Mouse (Mus musculus) MEL (cell line): ENCODE measurements around the gene Sbk3. TPM values are rescaled to one million over a fixed set of nuclear protein-coding genes. Genes with fewer than 3 reads are reported as not detected.

ENCODE experiments used
- DNase-seq: peaks from one replicate; pipeline ENCODE4 v3.0.0; 2011; ENCODE audit warnings: low read depth, low spot score
- H3K27ac ChIP-seq: 2 replicates; pipeline ENCODE4 v1.5.1; 2012; ENCODE audit warnings: low read depth, mild to moderate bottlenecking, control low read depth, low read length, moderate library complexity; ENCODE audit not compliant: control insufficient read depth
- H3K27me3 ChIP-seq, 2 experiments: fragments of 150-350 bp in 1 of 2; sonication (generic) in 1 of 2; 2 replicates each; pipeline ENCODE4 v1.6.1; 2012; ENCODE audit warnings: low read length in 2 of 2, mild to moderate bottlenecking in 2 of 2, improper control_type of control experiment in 1 of 2, moderate library complexity in 1 of 2; ENCODE audit not compliant: insufficient read depth in 2 of 2, control insufficient read depth in 1 of 2
- H3K36me3 ChIP-seq, 2 experiments: 2 replicates each; pipeline ENCODE4 v1.6.1; 2012 to 2014; ENCODE audit warnings: low read length in 2 of 2, improper control_type of control experiment in 1 of 2, inconsistent platforms in 1 of 2, mild to moderate bottlenecking in 1 of 2; ENCODE audit not compliant: insufficient read depth in 2 of 2, control insufficient read depth in 1 of 2
- H3K4me1 ChIP-seq, 2 experiments: fragments of 150-350 bp in 1 of 2; sonication (generic) in 1 of 2; 2 replicates each; pipeline ENCODE4 v1.6.1; 2012; ENCODE audit warnings: low read length in 2 of 2, improper control_type of control experiment in 1 of 2, mild to moderate bottlenecking in 1 of 2; ENCODE audit not compliant: insufficient read depth in 2 of 2, control insufficient read depth in 1 of 2
- H3K4me3 ChIP-seq, 2 experiments: fragments of 150-350 bp in 1 of 2; sonication (generic) in 1 of 2; 2 replicates each; pipeline ENCODE4 v1.5.1; 2012; ENCODE audit warnings: low read depth in 2 of 2, low read length in 2 of 2, mild to moderate bottlenecking in 2 of 2, moderate library complexity in 2 of 2, control low read depth in 1 of 2, improper control_type of control experiment in 1 of 2; ENCODE audit not compliant: control insufficient read depth in 1 of 2, insufficient read depth in 1 of 2
- H3K79me2 ChIP-seq: 2 replicates; pipeline ENCODE4 v1.6.1; 2012; ENCODE audit warnings: mild to moderate bottlenecking, low read length, moderate library complexity; ENCODE audit not compliant: control insufficient read depth, poor library complexity, insufficient read depth
- H3K9ac ChIP-seq: 2 replicates; pipeline ENCODE4 v1.6.1; 2012; ENCODE audit warnings: low read depth, mild to moderate bottlenecking, control low read depth, low read length, moderate library complexity; ENCODE audit not compliant: control insufficient read depth, poor library complexity, severe bottlenecking
- H3K9me3 ChIP-seq: fragments of 150-350 bp; sonication (generic); replicated peaks from 2 replicates; pipeline ENCODE4 v1.6.1; 2012; ENCODE audit warnings: mild to moderate bottlenecking, low read length, improper control_type of control experiment, moderate library complexity; ENCODE audit not compliant: insufficient read depth
- CTCF ChIP-seq, 3 experiments: IDR thresholded peaks in 2 of 3; conservative IDR thresholded peaks in 1 of 3; 2 replicates each; pipeline ENCODE4 v1.5.1; 2011 to 2012; ENCODE audit warnings: low read length in 3 of 3, low read depth in 2 of 3, mild to moderate bottlenecking in 2 of 3, improper control_type of control experiment in 1 of 3, inconsistent platforms in 1 of 3, mixed read lengths in 1 of 3, moderate library complexity in 1 of 3; ENCODE audit not compliant: control insufficient read depth in 1 of 3, insufficient read depth in 1 of 3, poor library complexity in 1 of 3, severe bottlenecking in 1 of 3
- E2F4 ChIP-seq: IDR thresholded peaks from 2 replicates; pipeline ENCODE4 v1.6.1; 2011; ENCODE audit warnings: low read depth, low read length, improper control_type of control experiment, borderline replicate concordance
- ELF1 ChIP-seq: IDR thresholded peaks from 2 replicates; pipeline ENCODE4 v1.6.1; 2014; ENCODE audit warnings: low read depth, mild to moderate bottlenecking, inconsistent platforms, low read length, improper control_type of control experiment, moderate library complexity
- GABPA ChIP-seq: IDR thresholded peaks from 2 replicates; pipeline ENCODE4 v1.6.1; 2012; ENCODE audit warnings: low read depth, mild to moderate bottlenecking, inconsistent platforms, low read length, improper control_type of control experiment, moderate library complexity
- HCFC1 ChIP-seq: IDR thresholded peaks from 2 replicates; pipeline ENCODE4 v1.6.1; 2012; ENCODE audit warnings: low read depth, mild to moderate bottlenecking, inconsistent platforms, low read length, improper control_type of control experiment, moderate library complexity
- MAFK ChIP-seq: IDR thresholded peaks from 2 replicates; pipeline ENCODE4 v1.6.1; 2011; ENCODE audit warnings: low read depth, mild to moderate bottlenecking, low read length, improper control_type of control experiment, borderline replicate concordance
- MAZ ChIP-seq: IDR thresholded peaks from 2 replicates; pipeline ENCODE4 v1.6.1; 2012; ENCODE audit warnings: low read depth, mild to moderate bottlenecking, inconsistent platforms, low read length, improper control_type of control experiment
- MEF2A ChIP-seq: IDR thresholded peaks from 2 replicates; pipeline ENCODE4 v1.6.1; 2014; ENCODE audit warnings: low read depth, mild to moderate bottlenecking, inconsistent platforms, low read length, improper control_type of control experiment; ENCODE audit not compliant: poor library complexity, insufficient replicate concordance, severe bottlenecking; ENCODE audit errors: extremely low read depth
- RAD21 ChIP-seq: IDR thresholded peaks from 2 replicates; pipeline ENCODE4 v1.6.1; 2011; ENCODE audit warnings: mild to moderate bottlenecking, low read depth, low read length, improper control_type of control experiment
- SIN3A ChIP-seq: IDR thresholded peaks from 2 replicates; pipeline ENCODE4 v1.6.1; 2012; ENCODE audit warnings: low read length, improper control_type of control experiment, inconsistent platforms
- SMC3 ChIP-seq: IDR thresholded peaks from 2 replicates; pipeline ENCODE4 v1.6.1; 2011; ENCODE audit warnings: low read depth, low read length, improper control_type of control experiment
- TCF12 ChIP-seq: IDR thresholded peaks from 2 replicates; pipeline ENCODE4 v1.6.1; 2014; ENCODE audit warnings: low read depth, mild to moderate bottlenecking, inconsistent platforms, low read length, improper control_type of control experiment, moderate library complexity
- ZNF384 ChIP-seq: IDR thresholded peaks from 2 replicates; pipeline ENCODE4 v1.6.1; 2012; ENCODE audit warnings: low read depth, mild to moderate bottlenecking, inconsistent platforms, low read length, improper control_type of control experiment
- polyA plus RNA-seq, 2 experiments: library from polyadenylated mRNA; stranded (reverse) in 1 of 2; unstranded in 1 of 2; fragments of >175 nt in 1 of 2; fragments of >200 nt in 1 of 2; gene quantifications; 2 replicates each; pipeline versions ENCODE4 v1.2.1 to v1.2.4; 2012; ENCODE audit warnings: low replicate concordance in 2 of 2, low read depth in 1 of 2; ENCODE audit not compliant: insufficient read length in 2 of 2, insufficient read depth in 1 of 2, missing spikeins in 1 of 2
- total RNA-seq: library from RNA; depleted of rRNA; stranded (reverse); fragments of 300-350 nt; gene quantifications from 2 replicates; pipeline ENCODE4 v1.2.3, GENCODE M21; 2012

Gene Sbk3
- total and polyA plus RNA-seq, 3 experiments, result not detected

DNA sequence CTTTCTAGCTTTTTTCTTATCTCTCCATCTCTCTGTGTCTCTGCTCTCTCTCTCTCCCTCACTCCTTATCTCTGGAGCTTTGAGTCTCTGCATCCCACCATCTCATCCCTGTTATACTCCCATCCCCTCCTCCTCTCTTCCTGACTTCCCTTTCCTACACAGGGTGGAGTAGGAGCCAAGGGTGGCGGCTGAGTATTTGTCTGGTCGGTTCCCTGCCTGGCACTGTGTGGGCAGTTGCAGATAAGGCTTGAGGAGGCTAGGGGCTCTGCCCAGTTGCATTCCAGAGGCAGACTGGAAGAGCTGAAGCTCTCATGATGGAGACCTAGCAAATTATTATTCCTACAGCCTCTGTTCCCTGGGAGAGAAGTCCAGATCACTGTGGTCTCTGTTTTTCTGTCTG, 17.3 kb upstream of the Sbk3 start:
- Histone ChIP-seq H3K4me3 (no peak overlapping the region), H3K27me3 (no peaks in the 10 kb centered on the region; a peak in 1 of 4 replicates), H3K9me3 (no peaks in the 10 kb centered on the region), H3K79me2 (no peaks in the 10 kb centered on the region), H3K9ac (no peak overlapping the region), H3K27ac (no peak overlapping the region), H3K4me1 (no peaks in the 10 kb centered on the region), H3K36me3 (no peaks in the 10 kb centered on the region)
- DNase-seq, result no peak
- TF ChIP-seq ELF1 (no peak), GABPA (no peak), SIN3A (no peak), MAZ (no peak), MEF2A (no peak), SMC3 (no peak), TCF12 (no peak), HCFC1 (no peak)
- TF ChIP-seq, all 39 proteins: peak for 0

DNA sequence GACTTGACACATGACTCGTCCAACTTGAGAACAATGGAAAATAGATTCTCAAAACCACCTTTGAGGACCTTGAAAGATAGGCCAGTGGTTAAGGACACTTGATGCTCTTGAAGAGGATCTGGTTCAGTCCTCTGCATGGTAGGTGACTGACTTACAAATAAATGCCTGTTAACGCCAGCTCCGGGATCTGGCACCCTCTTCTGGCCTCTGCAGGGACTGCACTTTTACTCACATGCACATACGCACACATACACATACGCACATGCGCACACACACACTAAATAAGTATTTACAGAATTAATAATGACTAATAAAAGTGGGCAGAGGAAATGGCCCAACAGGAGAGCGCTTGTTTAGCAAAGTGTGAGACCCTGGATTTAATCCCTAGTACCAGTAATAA, 5.9 kb upstream of the Sbk3 start:
- Histone ChIP-seq H3K9me3 (no peaks in the 10 kb centered on the region), H3K79me2 (no peaks in the 10 kb centered on the region), H3K9ac (no peak overlapping the region), H3K27me3 (no peaks in the 10 kb centered on the region), H3K27ac (no peak overlapping the region)
- peak; percentile 24 for DNase-seq
- TF ChIP-seq MAFK (no peak), RAD21 (peak; percentile 2; the same call in 1 of the 2 replicates), CTCF (IDR thresholded peaks at IDR 0.05 in 2 of 3, conservative IDR thresholded peaks at IDR 0.05 in 1 of 3; ENCODE audit: control insufficient read depth in 1 of 3, insufficient read depth in 1 of 3, low read depth in 2 of 3, low read length in 3 of 3, poor library complexity in 1 of 3, severe bottlenecking in 1 of 3) (peak; percentile 24 to 41 (median 36))
- TF ChIP-seq, all 39 proteins: peak for 2
- Histone ChIP-seq H3K4me1 (0 out of 4 replicates have a peak, but pooled peaks cover 0 to under 1% of the 10 kb centered on the region in 2 experiments), H3K36me3 (no peaks in the 10 kb centered on the region), H3K4me3 (no peak overlapping the region)

DNA sequence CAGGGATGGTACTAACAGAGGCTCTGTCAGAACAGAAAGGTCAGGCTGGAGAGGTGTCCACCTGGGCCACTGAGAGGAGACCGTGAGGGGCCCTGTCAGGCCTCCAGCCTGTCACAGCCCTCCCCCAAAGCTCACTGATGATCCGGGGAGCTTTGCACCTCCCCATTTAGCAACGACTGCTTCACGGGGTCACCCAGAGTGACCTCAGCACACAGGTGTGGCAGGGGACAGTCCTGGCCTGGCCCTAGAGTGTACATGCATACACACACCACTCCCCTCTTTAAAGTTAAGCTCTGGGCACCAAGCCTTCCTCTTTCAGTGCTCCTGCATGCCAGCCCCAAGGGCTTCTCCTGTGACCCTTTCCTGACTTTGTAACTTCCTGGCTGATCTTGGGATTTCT, 4.5 kb upstream of the Sbk3 start:
- no peaks in the 10 kb centered on the region for H3K27me3 ChIP-seq
- no peaks in the 10 kb centered on the region for H3K79me2 ChIP-seq
- H3K4me3 ChIP-seq, result no peak overlapping the region
- H3K9me3 ChIP-seq, result no peaks in the 10 kb centered on the region
- TF ChIP-seq E2F4 (no peak), ZNF384 (no peak)
- no peaks in the 10 kb centered on the region for H3K36me3 ChIP-seq
- H3K4me1 ChIP-seq, result peaks cover 0 to 9% of the 10 kb centered on the region in 2 experiments; a peak in 1 of 4 replicates
- no peak overlapping the region for H3K9ac ChIP-seq
- DNase-seq, result no peak
- H3K27ac ChIP-seq, result no peak overlapping the region
